Mouse (Mus musculus) thymus, adult 2 months (tissue): ENCODE measurements at regions not wholly inside any gene's neighbourhood (a gene's known extent, or its start where the extent isn't known, plus 50 kb on each side); places are given as distances from the start of the nearest gene placed in this dataset.
"Not testable (repeated sequence)": the region's sequence is repeated elsewhere in the genome, so short reads cannot be mapped to it uniquely, and the experiment has no call there.

Experiments
- DNase-seq: peaks from one replicate; pipeline ENCODE4 v3.0.0; 2021
- H3K27ac ChIP-seq: fragments of 200-500 bp; 2 replicates; pipeline ENCODE4 v1.5.1; 2012; ENCODE audit warnings: low read length, control low read depth; ENCODE audit not compliant: control insufficient read depth, insufficient read depth
- H3K27me3 ChIP-seq: fragments of 200-500 bp; 2 replicates; pipeline ENCODE4 v1.6.1; 2012; ENCODE audit warnings: mild to moderate bottlenecking, low read length, moderate library complexity, mixed read lengths; ENCODE audit not compliant: control insufficient read depth, insufficient read depth
- H3K36me3 ChIP-seq: fragments of 200-500 bp; 2 replicates; pipeline ENCODE4 v1.6.1; 2012; ENCODE audit warnings: mild to moderate bottlenecking, low read length, moderate library complexity; ENCODE audit not compliant: control insufficient read depth, insufficient read depth
- H3K4me1 ChIP-seq: fragments of 200-500 bp; replicated peaks from 2 replicates; pipeline ENCODE4 v1.6.1; 2012; ENCODE audit warnings: low read length; ENCODE audit not compliant: control insufficient read depth, insufficient read depth
- H3K4me3 ChIP-seq: fragments of 200-500 bp; 2 replicates; pipeline ENCODE4 v1.5.1; 2012; ENCODE audit warnings: mild to moderate bottlenecking, low read length, control low read depth, moderate library complexity; ENCODE audit not compliant: control insufficient read depth, insufficient read depth
- CTCF ChIP-seq: fragments of 200-500 bp; IDR thresholded peaks from 2 replicates; pipeline ENCODE4 v1.5.1; 2012; ENCODE audit warnings: mild to moderate bottlenecking, control low read depth, low read length, moderate library complexity, borderline replicate concordance; ENCODE audit not compliant: control insufficient read depth, poor library complexity, insufficient read depth; ENCODE audit errors: extremely low read depth
- POLR2A ChIP-seq: fragments of 200-500 bp; IDR thresholded peaks from 2 replicates; pipeline ENCODE4 v1.6.1; 2012; ENCODE audit warnings: mild to moderate bottlenecking, low read length, control low read depth, moderate library complexity; ENCODE audit not compliant: control insufficient read depth, poor library complexity, insufficient read depth; ENCODE audit errors: extremely low read depth
- WGBS: fragments of 180-500 bp; shearing (Covaris S2); methylation state at CpG from one replicate; pipeline ENCODE4 v1.1.7; 2018; 5-methylcytosine and 5-hydroxymethylcytosine counted together

DNA sequence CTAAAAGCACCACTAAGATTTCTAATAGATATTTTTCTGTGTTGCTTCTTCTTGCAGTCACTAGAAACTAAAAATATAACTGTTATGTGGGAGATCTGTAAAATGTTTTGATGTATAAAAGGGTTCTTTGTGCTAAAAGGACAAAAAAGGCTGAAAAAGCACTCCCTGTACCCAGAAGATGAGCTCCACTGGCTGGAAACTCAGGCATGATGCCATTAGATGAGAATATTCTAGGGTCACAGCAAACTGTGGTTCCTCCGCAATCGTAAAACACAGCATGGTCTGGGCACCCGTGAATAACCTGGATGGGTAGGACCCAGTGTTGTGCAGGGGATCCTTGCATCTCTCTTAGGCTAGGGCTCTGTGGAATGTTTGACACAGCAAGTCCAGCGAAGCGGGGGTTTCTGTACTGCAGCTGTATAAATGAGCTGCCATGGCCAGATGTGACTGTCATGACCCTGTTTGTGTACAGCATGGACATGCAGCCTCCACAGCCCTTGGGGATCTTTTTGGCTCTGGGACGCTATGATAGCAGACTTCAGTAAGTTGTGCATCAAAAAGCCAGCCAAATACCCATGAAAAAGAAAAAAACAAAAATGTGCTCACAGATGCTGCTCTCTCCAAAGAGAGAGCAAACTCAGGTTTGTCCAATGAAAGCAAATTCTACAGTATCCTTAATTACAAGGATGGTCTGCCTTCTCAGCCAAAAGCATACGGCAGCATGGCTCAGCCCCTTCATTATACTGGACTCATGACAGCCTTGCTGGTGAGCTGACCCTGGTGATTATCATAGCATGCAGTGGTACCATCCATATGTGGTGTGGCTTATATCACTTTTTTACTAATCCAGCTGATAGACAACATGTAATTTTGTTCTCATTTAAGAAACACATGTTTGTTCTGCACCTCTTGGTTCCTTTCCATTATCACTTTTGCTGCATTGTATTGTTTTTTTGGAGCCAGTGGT, 103.9 kb upstream of the Arhgap20 start:
- Histone ChIP-seq H3K4me3 (no peak overlapping the region), H3K36me3 (no peaks in the 10 kb centered on the region), H3K27me3 (no peaks in the 10 kb centered on the region), H3K27ac (no peak overlapping the region), H3K4me1 (no peaks in the 10 kb centered on the region)
- no peak for TF ChIP-seq CTCF
- no peak for TF ChIP-seq POLR2A
- 94% methylated on average over 7 of the region's 7 CpGs for WGBS
- no peak for DNase-seq

DNA sequence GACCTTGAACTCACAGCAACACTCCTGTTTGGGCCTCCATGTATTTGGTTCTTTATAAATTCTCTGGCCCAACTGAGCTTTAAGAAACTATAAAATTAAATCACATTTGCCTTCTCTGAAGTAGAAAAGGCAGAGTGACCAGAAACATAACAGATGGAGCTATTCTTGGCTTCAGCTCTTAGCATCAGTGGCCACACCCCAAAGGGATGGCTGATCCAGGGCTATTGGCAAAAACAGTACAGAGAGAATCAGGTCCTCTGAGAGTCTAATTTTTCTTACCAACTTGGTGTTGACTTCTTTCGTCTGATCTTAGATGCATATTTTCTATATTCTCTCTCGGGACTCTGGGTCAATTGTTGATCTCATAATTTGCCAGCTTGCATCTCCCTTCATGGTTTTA, 103.2 kb upstream of the Arhgap20 start:
- Histone ChIP-seq H3K4me1 (no peaks in the 10 kb centered on the region), H3K27ac (no peak overlapping the region), H3K27me3 (no peaks in the 10 kb centered on the region), H3K36me3 (no peaks in the 10 kb centered on the region), H3K4me3 (no peak overlapping the region)
- TF ChIP-seq POLR2A (no peak), CTCF (no peak)
- 96% methylated on average over 2 of the region's 2 CpGs for WGBS
- DNase-seq: no peak

DNA sequence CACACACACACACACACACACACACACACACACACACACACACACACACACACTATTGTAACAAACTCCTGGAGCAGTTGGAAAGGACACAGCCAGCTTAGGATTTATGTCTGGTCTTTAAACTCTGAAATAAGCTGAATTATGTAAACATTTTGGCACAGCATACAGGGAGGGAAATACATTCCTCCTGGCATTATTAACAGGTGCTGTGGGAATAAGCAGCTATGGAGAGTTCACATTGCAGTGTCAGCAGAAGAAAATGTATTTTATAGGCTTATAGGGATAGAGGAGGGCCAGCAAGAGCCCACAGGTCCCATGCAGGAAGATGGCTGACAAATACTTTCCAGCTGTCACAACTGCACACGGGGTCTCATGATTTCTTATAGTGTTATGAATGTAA, 100.8 kb upstream of the Arhgap20 start:
- no peak for DNase-seq
- 86% methylated on average over 1 of the region's 1 CpGs for WGBS

DNA sequence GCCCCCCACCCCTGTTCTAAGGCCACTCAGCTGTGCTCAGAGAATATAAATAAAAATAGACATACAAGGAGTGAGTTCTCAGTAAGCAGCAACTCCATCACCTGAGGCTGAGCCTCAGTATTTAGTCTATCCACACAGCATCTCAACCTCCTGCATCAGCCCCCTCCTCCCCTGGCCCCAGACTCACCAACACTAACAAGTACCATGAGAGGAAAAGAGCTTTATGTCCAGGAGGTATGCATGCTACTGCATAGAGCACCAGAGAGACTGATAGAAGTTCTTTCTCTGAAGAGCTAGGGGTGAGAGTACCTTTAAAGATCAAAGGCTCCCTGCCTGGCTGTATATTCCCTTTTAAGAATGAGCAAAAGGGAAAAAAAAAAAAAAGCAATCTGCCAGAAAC, 100.3 kb upstream of the Arhgap20 start:
- Histone ChIP-seq H3K4me3 (no peak overlapping the region), H3K27ac (no peak overlapping the region), H3K27me3 (no peaks in the 10 kb centered on the region), H3K4me1 (no peaks in the 10 kb centered on the region), H3K36me3 (no peaks in the 10 kb centered on the region)
- TF ChIP-seq CTCF (no peak), POLR2A (no peak)
- no peak for DNase-seq

More for the DNA sequence above, 100.8 kb upstream of the Arhgap20 start:
- no peaks in the 10 kb centered on the region for H3K27me3 ChIP-seq
- H3K4me1 ChIP-seq: no peaks in the 10 kb centered on the region
- H3K36me3 ChIP-seq: no peaks in the 10 kb centered on the region
- no peak overlapping the region for H3K4me3 ChIP-seq
- H3K27ac ChIP-seq: no peak overlapping the region
- TF ChIP-seq POLR2A (no peak), CTCF (no peak)

DNA sequence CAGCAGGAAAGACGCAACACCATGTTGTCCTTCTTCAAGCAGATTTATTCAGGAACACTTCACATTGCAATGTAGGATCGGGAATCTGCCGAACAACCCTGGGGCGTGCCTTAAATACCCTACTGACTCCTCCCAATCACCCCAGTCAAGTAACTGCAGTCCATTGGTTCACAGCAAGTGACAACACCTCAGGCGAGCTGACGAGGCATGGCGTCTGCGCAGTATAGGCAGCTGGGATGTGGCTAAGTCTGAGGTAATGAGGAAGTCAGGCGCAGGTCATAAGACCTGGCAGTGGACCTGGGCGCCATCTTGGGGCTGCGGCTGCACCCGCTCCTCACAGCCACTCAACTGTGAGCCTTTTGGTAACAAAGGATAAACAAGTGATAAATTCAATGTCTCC, 96.2 kb upstream of the Arhgap20 start:
- H3K4me1 ChIP-seq, H3K4me3 ChIP-seq, H3K27ac ChIP-seq, H3K27me3 ChIP-seq, DNase-seq, H3K36me3 ChIP-seq: not testable (repeated sequence)
- 96% methylated on average over 12 of the region's 12 CpGs for WGBS

DNA sequence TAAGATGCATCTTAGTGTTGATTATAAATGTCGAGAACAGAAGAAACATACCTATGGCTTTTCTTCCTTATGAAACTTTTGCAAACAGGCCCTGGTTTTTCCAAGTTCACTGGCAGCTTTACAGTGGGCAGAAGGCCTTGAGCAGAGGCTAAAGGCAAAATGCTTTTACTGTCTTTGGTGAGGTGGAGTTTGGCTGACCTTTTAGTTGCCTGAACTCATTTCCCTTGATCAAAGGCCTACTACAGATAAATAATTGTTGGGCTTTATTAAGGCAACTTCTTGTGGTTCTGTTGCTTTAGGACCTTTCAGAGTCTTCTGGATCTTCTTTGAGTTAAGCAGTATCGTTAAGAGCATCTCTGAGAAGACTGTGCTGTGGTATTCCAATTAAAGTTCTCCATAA, 94.6 kb upstream of the Arhgap20 start:
- H3K36me3 ChIP-seq: no peaks in the 10 kb centered on the region
- no peak overlapping the region for H3K27ac ChIP-seq
- TF ChIP-seq CTCF: no peak
- no peak for TF ChIP-seq POLR2A
- H3K4me1 ChIP-seq: no peaks in the 10 kb centered on the region
- no peak for DNase-seq
- 93% methylated on average over 2 of the region's 2 CpGs for WGBS
- H3K27me3 ChIP-seq: no peaks in the 10 kb centered on the region
- H3K4me3 ChIP-seq: no peak overlapping the region

DNA sequence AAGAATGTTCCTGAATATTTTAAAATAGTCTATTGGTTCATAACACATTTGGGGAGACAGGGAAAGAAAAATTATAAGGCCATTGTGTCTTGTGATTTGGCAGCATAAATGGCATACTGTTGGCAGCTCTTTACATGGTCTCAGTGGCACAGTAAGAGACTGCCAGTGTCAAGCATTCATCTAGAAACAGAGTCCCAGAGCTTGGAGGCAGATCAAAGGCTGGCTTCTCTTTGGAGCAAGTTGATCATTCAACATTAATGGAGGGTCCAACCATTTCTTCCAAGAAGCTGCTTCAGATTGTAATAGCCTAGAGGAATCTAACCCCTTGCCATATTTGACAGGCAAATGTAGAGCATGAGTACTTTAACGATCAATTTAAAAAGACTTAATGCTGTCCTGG, 78.6 kb upstream of the Arhgap20 start:
- Histone ChIP-seq H3K27ac (no peak overlapping the region), H3K4me1 (no peaks in the 10 kb centered on the region), H3K4me3 (no peak overlapping the region), H3K27me3 (no peaks in the 10 kb centered on the region), H3K36me3 (no peaks in the 10 kb centered on the region)
- TF ChIP-seq CTCF: no peak
- DNase-seq: no peak
- WGBS: 93% methylated on average over 1 of the region's 1 CpGs
